Mouse (Mus musculus) ES-E14 (cell line): Measurements from ENCODE around the gene Adipor1. TPM values are rescaled to one million over a fixed set of nuclear protein-coding genes. Genes with fewer than 3 reads are reported as not detected.
A peak's percentile ranks its signal among the peaks of the same experiment; 100 is the strongest.

Experiments
- DNase-seq: peaks from one replicate; pipeline ENCODE4 v3.0.0-alpha.2; 2013; ENCODE audit warnings: low read depth, low spot score
- H3K27ac ChIP-seq: 2 replicates; pipeline ENCODE4 v1.5.1; 2012; ENCODE audit warnings: low read depth, mild to moderate bottlenecking, low read length, moderate library complexity, mixed read lengths; ENCODE audit not compliant: poor library complexity, insufficient read depth, severe bottlenecking
- H3K36me3 ChIP-seq: 2 replicates; pipeline ENCODE4 v1.6.1; 2012; ENCODE audit warnings: mild to moderate bottlenecking, low read length, moderate library complexity, mixed read lengths; ENCODE audit not compliant: control insufficient read depth, poor library complexity, insufficient read depth, severe bottlenecking
- H3K4me1 ChIP-seq, 2 experiments: fragments of 150-350 bp in 1 of 2; sonication (generic) in 1 of 2; 2 replicates each; pipeline ENCODE4 v1.6.1; 2012; ENCODE audit warnings: low read length in 2 of 2, mild to moderate bottlenecking in 1 of 2, mixed read lengths in 1 of 2; ENCODE audit not compliant: control insufficient read depth in 2 of 2, insufficient read depth in 2 of 2, poor library complexity in 1 of 2
- H3K4me3 ChIP-seq, 2 experiments: fragments of 150-350 bp in 1 of 2; sonication (generic) in 1 of 2; 2 replicates each; pipeline ENCODE4 v1.5.1; 2012; ENCODE audit warnings: low read length in 2 of 2, low read depth in 1 of 2, mild to moderate bottlenecking in 1 of 2, mixed read lengths in 1 of 2; ENCODE audit not compliant: insufficient read depth in 1 of 2, poor library complexity in 1 of 2, severe bottlenecking in 1 of 2
- H3K9ac ChIP-seq: 2 replicates; pipeline ENCODE4 v1.6.1; 2012; ENCODE audit warnings: low read depth, mild to moderate bottlenecking, low read length, mixed read lengths; ENCODE audit not compliant: poor library complexity, insufficient read depth, severe bottlenecking
- H3K9me3 ChIP-seq: fragments of 150-350 bp; sonication (generic); 2 replicates; pipeline ENCODE4 v1.6.1; 2012; ENCODE audit warnings: low read depth, mild to moderate bottlenecking, low read length; ENCODE audit not compliant: control insufficient read depth, insufficient read depth
- CHD2 ChIP-seq: IDR thresholded peaks from 2 replicates; pipeline ENCODE4 v1.6.1; 2014; ENCODE audit warnings: mild to moderate bottlenecking, low read depth, low read length, inconsistent platforms
- HCFC1 ChIP-seq: IDR thresholded peaks from 2 replicates; pipeline ENCODE4 v1.6.1; 2012; ENCODE audit warnings: low read length, inconsistent platforms, borderline replicate concordance; ENCODE audit not compliant: insufficient read depth
- MAFK ChIP-seq: IDR thresholded peaks from 2 replicates; pipeline ENCODE4 v1.6.1; 2014; ENCODE audit warnings: mild to moderate bottlenecking, low read depth, low read length, inconsistent platforms; ENCODE audit not compliant: insufficient read depth
- ZC3H11A ChIP-seq: IDR thresholded peaks from 2 replicates; pipeline ENCODE4 v1.6.1; 2012; ENCODE audit warnings: low read depth, mild to moderate bottlenecking, inconsistent platforms, low read length, borderline replicate concordance
- ZNF384 ChIP-seq: IDR thresholded peaks from 2 replicates; pipeline ENCODE4 v1.6.1; 2012; ENCODE audit warnings: low read depth, low read length, inconsistent platforms
- in situ Hi-C, 2 experiments: fragments of 600-800 bp; cut with MboI; formaldehyde crosslinking; loops; one replicate each; pipeline ENCODE4 v1.15.1; 2025; ENCODE audit warnings: low sequenced_read_pairs in 2 of 2, inconsistent platforms in 1 of 2; ENCODE audit not compliant: unreplicated experiment in 2 of 2
- total RNA-seq: library from RNA; depleted of rRNA; stranded (reverse); fragments of 300-350 nt; gene quantifications from 2 replicates; pipeline ENCODE4 v1.2.3, GENCODE M21; 2012

The Adipor1 gene
- total RNA-seq, 1 experiment = 88.0 TPM

DNA sequence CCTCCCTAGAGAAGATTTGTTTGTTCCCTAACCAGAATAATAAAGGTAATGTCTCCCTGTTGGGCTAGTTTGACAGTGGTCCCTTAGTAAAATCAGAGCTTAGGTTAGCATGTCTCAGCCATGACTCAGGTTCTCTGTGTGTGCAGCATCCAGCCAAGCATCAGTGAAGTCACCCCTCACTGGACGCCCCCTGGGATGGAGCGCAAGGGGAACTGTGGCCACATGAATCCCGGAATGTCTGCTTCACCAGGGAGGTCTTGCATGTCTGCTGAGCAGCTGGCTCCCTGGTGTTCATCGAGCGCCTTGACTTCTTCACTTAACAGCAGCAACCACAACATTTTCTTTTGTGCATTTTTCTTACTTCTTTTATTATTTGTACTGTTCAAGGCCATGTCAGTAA is 21.4 kb upstream of the Adipor1 start:
- Histone ChIP-seq H3K36me3 (no peaks in the 10 kb centered on the region), H3K9ac (no peak overlapping the region), H3K4me1 (peaks cover 1 to 5% of the 10 kb centered on the region in 2 experiments; a peak in 2 of 4 replicates), H3K27ac (no peak overlapping the region), H3K4me3 (no peak overlapping the region), H3K9me3 (no peaks in the 10 kb centered on the region)
- TF ChIP-seq MAFK (no peak), ZC3H11A (no peak), HCFC1 (no peak), ZNF384 (no peak), CHD2 (no peak)
- in situ Hi-C loops = no loop called here
- DNase-seq = no peak

DNA sequence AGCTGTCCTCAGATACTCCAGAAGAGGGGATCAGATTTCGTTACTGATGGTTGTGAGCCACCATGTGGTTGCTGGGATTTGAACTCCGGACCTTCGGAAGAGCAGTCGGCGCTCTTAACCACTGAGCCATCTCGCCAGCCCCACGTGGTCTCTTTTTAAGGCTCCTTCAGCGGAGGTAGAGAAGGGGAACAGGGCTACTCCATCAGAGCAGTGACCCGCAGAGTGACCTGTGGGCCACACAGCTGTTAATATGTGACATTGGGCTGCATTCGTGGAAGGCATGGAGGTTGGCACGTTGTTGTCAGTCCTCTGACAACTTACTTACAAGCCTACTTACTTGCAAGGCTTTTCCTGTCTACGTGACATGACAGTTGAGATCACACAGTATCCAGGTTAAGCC is 17.0 kb upstream of the Adipor1 start:
- no peak for TF ChIP-seq ZC3H11A
- TF ChIP-seq CHD2 = no peak
- TF ChIP-seq ZNF384 = no peak
- TF ChIP-seq HCFC1 = no peak
- TF ChIP-seq MAFK = no peak
- H3K9ac ChIP-seq = no peak overlapping the region

DNA sequence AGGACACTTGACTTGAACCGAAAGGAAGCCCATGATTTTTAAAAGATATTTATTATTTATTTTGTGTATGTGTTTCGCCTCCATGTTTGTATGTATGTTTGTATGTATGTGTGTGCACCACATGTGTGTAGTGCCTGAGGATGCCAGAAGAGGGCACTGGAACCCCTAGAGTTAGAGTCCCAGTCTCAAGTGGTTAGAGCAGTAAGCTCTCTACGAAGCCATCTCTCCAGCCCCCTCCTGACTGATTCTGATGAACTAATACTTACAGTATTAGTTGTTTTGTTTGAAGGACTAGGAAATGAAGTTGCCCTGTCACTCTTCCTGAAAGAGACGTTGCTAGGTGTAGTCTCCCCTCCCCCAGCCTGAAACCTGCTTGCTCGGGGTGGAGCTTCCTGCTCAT is 15.4 kb upstream of the Adipor1 start:
- in situ Hi-C loops = no loop called here
- no peak for TF ChIP-seq CHD2
- 0 out of 2 replicates have a peak, but pooled peaks have one; percentile 11 for TF ChIP-seq ZC3H11A
- TF ChIP-seq MAFK = no peak
- Histone ChIP-seq H3K4me3 (peak overlapping the region in 1 of 2 experiments; percentile 31; a peak in 2 of 4 replicates), H3K27ac (peak overlapping the region; percentile 15; the same call in 1 of the 2 replicates), H3K36me3 (no peaks in the 10 kb centered on the region), H3K9me3 (no peaks in the 10 kb centered on the region), H3K9ac (no peak overlapping the region), H3K4me1 (no peaks in the 10 kb centered on the region)
- DNase-seq = peak; percentile 67

More for the DNA sequence above, 17.0 kb upstream of the Adipor1 start:
- Histone ChIP-seq H3K9me3 (no peaks in the 10 kb centered on the region), H3K27ac (no peak overlapping the region), H3K4me3 (no peak overlapping the region), H3K4me1 (peaks cover 1 to 5% of the 10 kb centered on the region in 2 experiments; a peak in 1 of 4 replicates), H3K36me3 (no peaks in the 10 kb centered on the region)
- no peak for DNase-seq
- in situ Hi-C loops = no loop called here

GRCm38 (mm10) chr1:134405509-134406413 is 9.4 kb upstream of the Adipor1 start, which contains the start of gene Cyb5r1:
TSS of gene Cyb5r1 (plus strand) at chr1:134405559.
- Histone ChIP-seq H3K4me3 (peak within 1 kb of the TSS; percentile 78 to 83), H3K36me3 (peaks cover 31% of the 10 kb centered on the region), H3K4me1 (peaks cover 0 to 8% of the 10 kb centered on the region in 2 experiments; a peak in 1 of 4 replicates), H3K9me3 (no peaks in the 10 kb centered on the region), H3K9ac (peak within 1 kb of the TSS; percentile 88), H3K27ac (peak within 1 kb of the TSS; percentile 94)
- peak; percentile 86 for DNase-seq
- TF ChIP-seq CHD2 = peak; percentile 73
- TF ChIP-seq ZC3H11A = no peak
- TF ChIP-seq ZNF384 = peak; percentile 76
- in situ Hi-C loops = no loop called here
